Mouse (Mus musculus) lung, postnatal 0 days (tissue): ENCODE measurements around the gene Msi2. TPM values are rescaled to one million over a fixed set of nuclear protein-coding genes. Genes with fewer than 3 reads are reported as not detected.

Experiments
- ATAC-seq: fragments of 200-750 bp; cut with Nextera tagmentation; 2 replicates; pipeline ENCODE4 v1.8.0; 2017; ENCODE audit warnings: moderate library complexity
- DNase-seq: peaks from one replicate; pipeline ENCODE4 v3.0.0-alpha.2; 2016; ENCODE audit warnings: low spot score
- H3K27ac ChIP-seq: fragments of 300-500 bp; sonication (generic); 2 replicates; pipeline ENCODE4 v1.5.1; 2014; ENCODE audit warnings: antibody characterized with exemption, mild to moderate bottlenecking, low read length, mixed read lengths
- H3K27me3 ChIP-seq: fragments of 300-500 bp; sonication (generic); replicated peaks from 2 replicates; pipeline ENCODE4 v1.6.1; 2014; ENCODE audit warnings: low read length, mixed read lengths; ENCODE audit not compliant: insufficient read depth
- H3K36me3 ChIP-seq: fragments of 300-500 bp; sonication (generic); 2 replicates; pipeline ENCODE4 v1.6.1; 2014; ENCODE audit warnings: low read length, mixed read lengths; ENCODE audit not compliant: insufficient read depth
- H3K4me1 ChIP-seq: fragments of 300-500 bp; sonication (generic); 2 replicates; pipeline ENCODE4 v1.6.1; 2014; ENCODE audit warnings: antibody characterized with exemption, low read depth, low read length, mixed read lengths; ENCODE audit not compliant: insufficient read depth
- H3K4me2 ChIP-seq: fragments of 300-500 bp; sonication (generic); replicated peaks from 2 replicates; pipeline ENCODE4 v1.6.1; 2014; ENCODE audit warnings: low read depth, mild to moderate bottlenecking, low read length, moderate library complexity, mixed read lengths
- H3K4me3 ChIP-seq: fragments of 300-500 bp; sonication (generic); 2 replicates; pipeline ENCODE4 v1.5.1; 2014; ENCODE audit warnings: low read depth, low read length
- H3K9ac ChIP-seq: fragments of 300-500 bp; sonication (generic); replicated peaks from 2 replicates; pipeline ENCODE4 v1.6.1; 2014; ENCODE audit warnings: low read depth, mild to moderate bottlenecking
- H3K9me3 ChIP-seq: fragments of 300-500 bp; sonication (generic); 2 replicates; pipeline ENCODE4 v1.6.1; 2016; ENCODE audit warnings: low read length, mixed read lengths
- CTCF ChIP-seq: IDR thresholded peaks from 2 replicates; pipeline ENCODE4 v1.5.1; 2016; ENCODE audit warnings: antibody characterized with exemption, mild to moderate bottlenecking
- EP300 ChIP-seq: IDR thresholded peaks from 2 replicates; pipeline ENCODE4 v1.6.1; 2016; ENCODE audit warnings: antibody characterized with exemption, mild to moderate bottlenecking, control low read depth
- WGBS: fragments of 180-500 bp; shearing (Covaris S2); extraction: QIAGEN DNeasy Blood & Tissue Kit; methylation state at CpG from one replicate; pipeline ENCODE4 v1.1.7; 2014; 5-methylcytosine and 5-hydroxymethylcytosine counted together
- polyA plus RNA-seq: library from polyadenylated mRNA; unstranded; fragments of >200 nt; fragmentation: Nextera tagmentation; extraction: Ambion mirVana; gene quantifications from 2 replicates; pipeline ENCODE4 v1.2.1, GENCODE M21; 2015

The Msi2 gene
- polyA plus RNA-seq, result 12.6 and 13.3 TPM in 2 replicates

DNA sequence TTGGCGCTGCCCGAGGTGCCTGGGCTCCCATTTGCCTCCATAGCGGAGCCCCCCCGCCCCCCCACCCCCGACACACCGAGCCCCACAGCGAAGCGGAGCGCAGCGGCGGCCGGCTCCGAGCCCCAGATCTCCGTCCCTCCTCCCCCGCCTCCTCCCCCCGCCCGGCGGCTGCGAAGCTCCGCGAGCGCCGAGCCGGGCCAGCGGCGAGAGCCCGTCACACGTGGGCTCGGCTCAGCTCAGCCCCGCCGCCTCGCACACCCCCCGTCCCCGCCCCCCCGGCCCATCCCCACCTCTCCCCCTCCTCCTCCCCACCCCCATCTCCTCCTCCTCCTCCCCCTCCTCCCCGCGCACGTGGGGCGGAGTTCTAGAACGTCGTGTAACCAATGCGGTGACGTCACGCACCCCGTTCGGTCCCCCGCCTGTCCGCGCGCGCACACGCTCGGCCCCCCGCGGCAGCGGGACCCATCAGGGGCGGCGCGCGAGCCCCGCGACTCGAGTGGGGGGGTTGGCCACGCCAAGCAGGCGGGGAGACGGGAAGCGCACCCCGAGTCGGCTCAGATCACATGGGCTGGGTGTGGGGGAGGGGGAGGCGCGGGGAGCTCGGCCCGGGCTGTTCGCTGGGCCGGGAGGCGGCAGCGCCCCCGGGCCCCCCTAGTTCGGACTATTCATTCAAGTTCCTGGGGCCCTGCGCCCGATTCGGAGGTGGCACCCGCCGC, at the start of gene Msi2:
TSS of gene Msi2 (minus strand) at position 464 of the 716 bp plus-strand sequence.
- Histone ChIP-seq H3K9me3 (no peaks in the 10 kb centered on the region), H3K36me3 (no peaks in the 10 kb centered on the region), H3K4me3 (peak within 1 kb of the TSS; percentile 98), H3K27ac (peak within 1 kb of the TSS; percentile 96), H3K27me3 (no peaks in the 10 kb centered on the region), H3K4me2 (peak within 1 kb of the TSS; percentile 65), H3K4me1 (peaks cover 10% of the 10 kb centered on the region; the same call in 1 of the 2 replicates), H3K9ac (peak within 1 kb of the TSS; percentile 94)
- 0% methylated on average over 5 of the region's 84 CpGs for WGBS
- DNase-seq, result peak; percentile 95
- peak; percentile 92 for ATAC-seq
- TF ChIP-seq EP300 (no peak), CTCF (no peak)

DNA sequence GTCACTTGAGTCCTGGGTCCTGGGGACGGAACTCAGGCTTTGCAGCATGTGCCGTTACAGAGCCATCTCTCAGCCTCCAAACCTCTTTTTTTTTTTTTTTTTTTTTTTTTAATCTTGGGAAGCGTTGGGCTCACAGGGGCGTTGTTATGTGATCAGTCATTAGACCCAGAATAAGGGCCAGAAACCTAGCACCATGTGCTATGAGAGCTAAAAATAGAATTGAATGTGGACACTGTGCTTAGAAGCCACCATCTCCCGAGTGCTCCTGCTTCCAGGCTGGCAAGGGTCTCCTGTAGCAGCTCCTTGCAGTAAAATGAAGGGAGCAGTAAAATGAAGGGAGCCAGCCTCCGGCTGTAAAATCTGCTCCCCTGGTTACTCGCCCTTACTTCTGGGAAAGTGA, 47.3 kb upstream of the Msi2 start:
- Histone ChIP-seq H3K9me3 (no peaks in the 10 kb centered on the region), H3K9ac (no peak overlapping the region), H3K36me3 (no peaks in the 10 kb centered on the region), H3K4me1 (no peaks in the 10 kb centered on the region), H3K4me2 (no peak overlapping the region), H3K4me3 (no peak overlapping the region), H3K27me3 (no peaks in the 10 kb centered on the region), H3K27ac (no peak overlapping the region)
- ATAC-seq (no peak), DNase-seq (no peak)
- WGBS, result 49% methylated on average over 7 of the region's 7 CpGs
- no peak for TF ChIP-seq CTCF

DNA sequence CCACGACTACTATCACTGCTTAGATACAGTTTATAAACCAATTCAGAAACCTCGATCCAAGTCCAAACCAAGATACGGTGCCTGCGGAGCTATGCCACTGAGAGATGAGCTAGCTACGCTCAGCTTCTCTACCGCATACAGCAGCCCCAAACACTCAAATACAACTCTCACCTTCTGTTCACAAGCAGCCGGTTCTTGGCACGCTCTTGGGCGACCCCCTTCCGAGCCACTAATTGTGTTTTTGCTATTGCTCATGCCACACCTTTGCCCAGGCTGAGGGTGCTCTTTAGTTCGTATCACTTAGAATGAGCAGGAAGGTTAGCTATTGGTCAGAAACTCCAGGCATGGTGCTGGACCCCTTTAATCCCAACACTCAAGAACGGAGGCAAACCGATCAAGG, 45.1 kb upstream of the Msi2 start:
- Histone ChIP-seq H3K27me3 (no peaks in the 10 kb centered on the region), H3K9ac (no peak overlapping the region), H3K4me2 (no peak overlapping the region), H3K4me1 (no peaks in the 10 kb centered on the region), H3K4me3 (no peak overlapping the region), H3K36me3 (no peaks in the 10 kb centered on the region), H3K9me3 (no peaks in the 10 kb centered on the region), H3K27ac (no peak overlapping the region)
- DNase-seq, result no peak
- ATAC-seq, result no peak
- WGBS, result 87% methylated on average over 13 of the region's 13 CpGs
- no peak for TF ChIP-seq EP300
- TF ChIP-seq CTCF, result no peak

DNA sequence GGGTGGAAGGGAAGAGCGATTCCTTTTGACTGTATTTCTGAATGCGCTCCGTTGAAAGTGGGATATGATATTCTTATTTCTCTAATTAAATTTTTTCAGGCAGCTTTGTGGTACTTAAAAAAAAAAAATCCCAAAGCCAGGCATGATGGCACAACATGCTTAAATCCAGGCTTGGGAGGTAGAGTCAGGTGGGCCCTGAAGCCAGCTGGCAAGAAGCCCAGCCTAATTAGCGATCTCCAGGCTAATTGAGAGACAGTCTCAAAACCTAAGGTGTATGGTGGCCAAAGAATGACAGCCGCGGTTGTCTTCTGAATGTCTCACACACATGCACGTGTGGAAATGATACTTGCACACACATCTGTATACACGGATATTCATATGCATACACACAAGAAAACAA, 41.2 kb upstream of the Msi2 start:
- 89% methylated on average over 8 of the region's 8 CpGs for WGBS
- H3K27me3 ChIP-seq, result no peaks in the 10 kb centered on the region
- no peak overlapping the region for H3K27ac ChIP-seq
- no peaks in the 10 kb centered on the region for H3K9me3 ChIP-seq
- DNase-seq, result no peak
- no peak overlapping the region for H3K4me3 ChIP-seq
- H3K4me2 ChIP-seq, result no peak overlapping the region
- ATAC-seq, result no peak
- H3K36me3 ChIP-seq, result no peaks in the 10 kb centered on the region
- H3K9ac ChIP-seq, result no peak overlapping the region
- H3K4me1 ChIP-seq, result no peaks in the 10 kb centered on the region
- TF ChIP-seq EP300 (no peak), CTCF (no peak)

DNA sequence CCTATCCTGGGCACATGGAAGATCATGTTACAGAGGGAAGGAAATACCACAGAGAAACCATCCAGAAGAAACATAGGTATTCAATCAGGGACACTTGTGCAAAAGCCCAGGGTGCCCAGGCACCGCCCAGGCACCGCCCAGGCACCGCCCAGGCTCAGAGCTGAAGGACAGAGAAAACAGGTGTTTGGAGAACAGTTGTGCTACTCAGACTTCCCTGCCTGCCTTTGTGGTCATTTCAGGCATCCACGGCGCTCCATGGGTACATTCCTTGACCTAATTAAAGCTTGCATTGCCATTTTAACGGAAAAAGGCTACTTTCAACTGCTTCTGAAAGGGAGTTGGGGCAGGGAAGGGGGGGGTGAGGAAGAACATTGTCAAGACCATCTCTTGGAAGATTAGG, 40.1 kb upstream of the Msi2 start:
- no peaks in the 10 kb centered on the region for H3K4me1 ChIP-seq
- ATAC-seq, result no peak
- WGBS, result 39% methylated on average over 6 of the region's 6 CpGs

DNA sequence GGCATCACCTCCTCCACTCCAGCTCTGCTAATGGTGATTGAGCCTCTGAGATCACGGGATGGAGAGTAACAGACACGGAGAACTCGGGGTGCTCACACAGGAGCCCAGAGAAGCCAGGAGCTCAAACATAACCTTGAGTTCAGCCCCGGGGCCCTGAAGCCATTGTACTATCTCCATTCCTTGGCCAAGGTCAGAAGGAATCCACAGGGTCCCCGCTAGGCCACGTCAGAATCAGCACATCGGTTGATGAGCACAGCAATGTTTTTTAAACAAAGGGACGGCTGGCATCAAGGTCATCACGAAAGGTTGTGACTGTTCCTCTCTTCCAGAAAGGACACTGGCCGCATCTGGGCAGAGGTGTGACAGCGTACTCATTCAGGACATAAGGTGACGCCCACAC, 27.0 kb upstream of the Msi2 start:
- Histone ChIP-seq H3K4me1 (no peaks in the 10 kb centered on the region), H3K4me3 (no peak overlapping the region), H3K9ac (no peak overlapping the region), H3K36me3 (no peaks in the 10 kb centered on the region), H3K27me3 (no peaks in the 10 kb centered on the region), H3K27ac (no peak overlapping the region), H3K4me2 (no peak overlapping the region), H3K9me3 (no peaks in the 10 kb centered on the region)
- TF ChIP-seq CTCF (no peak), EP300 (no peak)
- WGBS, result 75% methylated on average over 12 of the region's 12 CpGs
- no peak for DNase-seq
- ATAC-seq, result no peak

More for the DNA sequence above, 40.1 kb upstream of the Msi2 start:
- TF ChIP-seq CTCF (no peak), EP300 (no peak)
- no peaks in the 10 kb centered on the region for H3K36me3 ChIP-seq
- H3K9ac ChIP-seq, result no peak overlapping the region
- no peaks in the 10 kb centered on the region for H3K27me3 ChIP-seq
- no peak overlapping the region for H3K4me3 ChIP-seq
- H3K9me3 ChIP-seq, result no peaks in the 10 kb centered on the region
- H3K4me2 ChIP-seq, result no peak overlapping the region
- no peak for DNase-seq
- H3K27ac ChIP-seq, result no peak overlapping the region
